Mouse (Mus musculus) liver, embryonic 11.5 days (tissue): ENCODE data around the gene G0s2. TPM values are rescaled to one million over a fixed set of nuclear protein-coding genes. Genes with fewer than 3 reads are reported as not detected.
A peak's percentile ranks its signal among the peaks of the same experiment; 100 is the strongest.

ENCODE experiments used
- ATAC-seq: fragments of 200-750 bp; cut with Nextera tagmentation; replicated peaks from 2 replicates; pipeline ENCODE4 v1.8.0; 2017; ENCODE audit warnings: moderate number of reproducible peaks, mild to moderate bottlenecking, moderate TSS enrichment, moderate library complexity; ENCODE audit not compliant: low FRiP score
- DNase-seq: peaks from one replicate; pipeline ENCODE4 v3.0.0-alpha.2; 2017; ENCODE audit warnings: low spot score
- H3K27ac ChIP-seq: fragments of 300-500 bp; sonication (generic); 2 replicates; pipeline ENCODE4 v1.5.1; 2014; ENCODE audit warnings: mild to moderate bottlenecking, low read depth, low read length, control low read depth
- H3K27me3 ChIP-seq: fragments of 300-500 bp; sonication (generic); replicated peaks from 2 replicates; pipeline ENCODE4 v1.6.1; 2014; ENCODE audit warnings: low read length, mixed read lengths; ENCODE audit not compliant: control insufficient read depth, insufficient read depth
- H3K36me3 ChIP-seq: fragments of 300-500 bp; sonication (generic); 2 replicates; pipeline ENCODE4 v1.6.1; 2014; ENCODE audit warnings: mild to moderate bottlenecking, low read length, moderate library complexity, mixed read lengths; ENCODE audit not compliant: control insufficient read depth, insufficient read depth
- H3K4me1 ChIP-seq: fragments of 300-500 bp; sonication (generic); replicated peaks from 2 replicates; pipeline ENCODE4 v1.6.1; 2014; ENCODE audit warnings: low read length, mixed read lengths; ENCODE audit not compliant: control insufficient read depth, insufficient read depth
- H3K4me2 ChIP-seq: fragments of 300-500 bp; sonication (generic); 2 replicates; pipeline ENCODE4 v1.6.1; 2014; ENCODE audit warnings: mild to moderate bottlenecking, control low read depth, moderate library complexity
- H3K4me3 ChIP-seq: fragments of 300-500 bp; sonication (generic); 2 replicates; pipeline ENCODE4 v1.5.1; 2014; ENCODE audit warnings: low read depth, low read length, control low read depth
- H3K9ac ChIP-seq: fragments of 300-500 bp; sonication (generic); 2 replicates; pipeline ENCODE4 v1.6.1; 2014; ENCODE audit warnings: low read depth, low read length, control low read depth
- H3K9me3 ChIP-seq: fragments of 300-500 bp; sonication (generic); 2 replicates; pipeline ENCODE4 v1.6.1; 2016; ENCODE audit warnings: low read length, inconsistent platforms, mixed read lengths; ENCODE audit not compliant: control insufficient read depth
- WGBS: fragments of 180-500 bp; shearing (Covaris S2); extraction: QIAGEN DNeasy Blood & Tissue Kit; methylation state at CpG from one replicate; pipeline ENCODE4 v1.1.7; 2014; 5-methylcytosine and 5-hydroxymethylcytosine counted together
- polyA plus RNA-seq: library from polyadenylated mRNA; unstranded; fragments of >200 nt; fragmentation: Nextera tagmentation; extraction: Ambion mirVana; gene quantifications from 2 replicates; pipeline ENCODE4 v1.2.1, GENCODE M21; 2014

G0s2 gene
- polyA plus RNA-seq, 1 experiment from 2014 or later = 33.3 TPM

GRCm38 (mm10) chr1:193234930-193235329, 38.1 kb downstream of the G0s2 start:
- 87% methylated on average over 7 of the region's 7 CpGs for WGBS
- ATAC-seq = no peak
- H3K9ac ChIP-seq = no peak overlapping the region
- no peaks in the 10 kb centered on the region for H3K4me1 ChIP-seq
- H3K9me3 ChIP-seq = no peaks in the 10 kb centered on the region
- H3K27ac ChIP-seq = no peak overlapping the region
- no peak overlapping the region for H3K4me3 ChIP-seq
- no peaks in the 10 kb centered on the region for H3K27me3 ChIP-seq
- no peak for DNase-seq
- no peak overlapping the region for H3K4me2 ChIP-seq
- no peaks in the 10 kb centered on the region for H3K36me3 ChIP-seq

DNA sequence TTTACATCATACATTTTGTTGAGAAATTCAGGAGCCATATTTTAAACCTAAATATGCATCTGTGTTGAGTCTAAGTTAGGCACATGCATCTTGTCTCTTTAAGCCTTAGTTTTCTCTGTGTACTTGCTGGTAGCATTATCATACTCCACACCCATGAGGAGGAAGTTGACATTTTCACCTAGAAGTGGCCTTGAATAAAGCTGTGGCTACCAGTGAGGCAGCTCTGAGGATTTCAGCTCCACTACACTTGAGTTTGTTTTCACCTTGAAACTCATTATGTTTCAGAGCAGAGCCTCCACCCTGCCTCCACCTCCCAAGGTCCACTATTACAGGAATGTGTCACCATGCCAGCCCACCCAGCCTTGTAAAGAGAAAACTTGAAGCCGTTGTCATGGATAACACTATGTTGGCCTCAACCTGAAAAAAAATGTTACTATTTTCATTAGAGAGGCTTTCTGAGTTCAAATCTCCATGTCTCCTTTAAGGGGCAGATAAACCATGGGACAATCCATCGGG, 38.8 kb downstream of the G0s2 start:
- no peak overlapping the region for H3K4me3 ChIP-seq
- H3K4me2 ChIP-seq = no peak overlapping the region
- H3K9ac ChIP-seq = no peak overlapping the region
- ATAC-seq (no peak), DNase-seq (no peak)
- 93% methylated on average over 2 of the region's 2 CpGs for WGBS
- H3K27ac ChIP-seq = no peak overlapping the region
- H3K9me3 ChIP-seq = no peaks in the 10 kb centered on the region
- no peaks in the 10 kb centered on the region for H3K27me3 ChIP-seq
- H3K36me3 ChIP-seq = no peaks in the 10 kb centered on the region
- H3K4me1 ChIP-seq = no peaks in the 10 kb centered on the region

- 80% methylated on average over 2 of the region's 2 CpGs for WGBS
- Histone ChIP-seq H3K27ac (no peak overlapping the region), H3K9me3 (no peaks in the 10 kb centered on the region), H3K9ac (no peak overlapping the region), H3K36me3 (no peaks in the 10 kb centered on the region), H3K4me2 (no peak overlapping the region), H3K27me3 (no peaks in the 10 kb centered on the region), H3K4me3 (no peak overlapping the region), H3K4me1 (no peaks in the 10 kb centered on the region)
- no peak for DNase-seq
- ATAC-seq = no peak
Measured at GRCm38 (mm10) chr1:193232732-193233131, 40.3 kb downstream of the G0s2 start.

DNA sequence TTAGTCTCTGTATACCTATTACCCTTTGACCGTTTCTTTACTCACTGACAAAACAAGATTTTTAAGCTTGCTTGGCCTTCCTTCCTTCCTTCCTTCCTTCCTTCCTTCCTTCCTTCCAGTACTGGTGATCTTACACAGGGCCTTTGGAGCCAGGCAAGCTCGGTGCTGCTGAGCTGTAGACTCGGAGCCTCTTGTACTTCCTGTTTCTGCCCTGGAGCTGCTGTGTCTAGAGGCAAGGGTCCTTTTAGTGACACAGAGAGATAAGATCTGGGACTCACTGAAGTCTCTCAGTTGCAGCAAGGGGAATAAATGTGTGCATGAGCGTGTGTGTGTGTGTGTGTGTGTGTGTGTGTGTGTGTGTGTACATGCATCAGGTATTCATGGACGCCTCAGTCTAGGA, 42.1 kb downstream of the G0s2 start:
- DNase-seq = no peak
- H3K4me2 ChIP-seq = no peak overlapping the region
- ATAC-seq = 0 out of 2 replicates have a peak, but pooled peaks have one; percentile 26
- H3K9ac ChIP-seq = no peak overlapping the region
- H3K36me3 ChIP-seq = no peaks in the 10 kb centered on the region
- H3K27ac ChIP-seq = no peak overlapping the region
- no peaks in the 10 kb centered on the region for H3K4me1 ChIP-seq
- no peaks in the 10 kb centered on the region for H3K27me3 ChIP-seq
- no peaks in the 10 kb centered on the region for H3K9me3 ChIP-seq
- H3K4me3 ChIP-seq = no peak overlapping the region
- WGBS = 40% methylated on average over 5 of the region's 5 CpGs

- DNase-seq = no peak
- WGBS = 69% methylated on average over 3 of the region's 3 CpGs
- no peak overlapping the region for H3K4me2 ChIP-seq
- no peaks in the 10 kb centered on the region for H3K36me3 ChIP-seq
- no peaks in the 10 kb centered on the region for H3K27me3 ChIP-seq
- H3K27ac ChIP-seq = no peak overlapping the region
- no peak overlapping the region for H3K4me3 ChIP-seq
- no peaks in the 10 kb centered on the region for H3K9me3 ChIP-seq
- ATAC-seq = no peak
- H3K4me1 ChIP-seq = no peaks in the 10 kb centered on the region
- no peak overlapping the region for H3K9ac ChIP-seq
Measured at GRCm38 (mm10) chr1:193230531-193230930, 42.5 kb downstream of the G0s2 start.

DNA sequence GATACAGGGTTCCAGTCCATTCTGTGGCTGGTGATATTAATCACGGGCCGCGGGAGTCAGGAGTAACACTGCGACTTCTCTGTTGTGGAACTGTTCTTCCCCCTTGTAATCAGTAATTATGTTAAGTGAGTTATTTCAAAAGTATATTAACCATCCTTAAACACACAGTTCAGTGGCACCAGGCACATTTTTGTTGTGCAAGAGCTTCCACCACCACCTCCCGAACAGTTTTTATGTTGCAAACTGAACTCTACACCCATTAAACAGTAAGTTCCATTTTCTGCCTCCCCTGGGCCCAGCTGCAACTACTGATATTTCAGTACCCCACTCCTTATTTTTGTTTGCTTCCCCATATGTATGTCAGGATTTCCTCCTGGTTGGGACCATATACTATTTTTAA, 43.4 kb downstream of the G0s2 start:
- no peak overlapping the region for H3K4me3 ChIP-seq
- no peak overlapping the region for H3K9ac ChIP-seq
- no peak overlapping the region for H3K27ac ChIP-seq
- H3K4me2 ChIP-seq = no peak overlapping the region
- no peak for DNase-seq
- no peak for ATAC-seq
- no peaks in the 10 kb centered on the region for H3K9me3 ChIP-seq
- H3K27me3 ChIP-seq = no peaks in the 10 kb centered on the region
- no peaks in the 10 kb centered on the region for H3K36me3 ChIP-seq
- 89% methylated on average over 5 of the region's 5 CpGs for WGBS
- no peaks in the 10 kb centered on the region for H3K4me1 ChIP-seq

DNA sequence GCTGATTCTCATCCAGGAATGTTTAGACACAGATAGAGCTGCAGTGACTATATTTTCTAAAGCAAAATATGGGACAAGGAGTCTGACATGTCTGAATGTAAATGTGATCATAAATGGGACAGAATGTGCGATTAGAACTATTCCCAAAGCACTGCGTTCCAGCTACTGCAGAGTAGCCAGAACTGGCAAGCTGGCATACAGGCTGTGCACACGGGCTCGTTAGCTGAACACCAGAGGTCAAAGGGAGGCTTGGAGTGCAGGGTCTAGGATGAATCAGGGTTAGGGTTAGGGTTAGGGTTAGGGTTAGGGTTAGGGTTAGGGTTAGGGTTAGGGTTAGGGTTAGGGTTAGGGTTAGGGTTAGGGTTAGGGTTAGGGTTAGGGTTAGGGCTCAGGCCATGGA, 45.5 kb downstream of the G0s2 start:
- no peak for DNase-seq
- Histone ChIP-seq H3K4me1 (no peaks in the 10 kb centered on the region), H3K27me3 (no peaks in the 10 kb centered on the region), H3K27ac (no peak overlapping the region), H3K4me3 (no peak overlapping the region), H3K9ac (no peak overlapping the region), H3K4me2 (no peak overlapping the region), H3K36me3 (no peaks in the 10 kb centered on the region), H3K9me3 (no peaks in the 10 kb centered on the region)
- WGBS = 87% methylated on average over 4 of the region's 4 CpGs
- no peak for ATAC-seq

- Histone ChIP-seq H3K27ac (no peak overlapping the region), H3K4me2 (no peak overlapping the region), H3K9me3 (no peaks in the 10 kb centered on the region), H3K36me3 (no peaks in the 10 kb centered on the region), H3K27me3 (no peaks in the 10 kb centered on the region), H3K4me1 (no peaks in the 10 kb centered on the region), H3K4me3 (no peak overlapping the region), H3K9ac (no peak overlapping the region)
- WGBS = 43% methylated on average over 7 of the region's 7 CpGs
- ATAC-seq (no peak), DNase-seq (no peak)
Measured at GRCm38 (mm10) chr1:193226724-193227522, 46.1 kb downstream of the G0s2 start.

- no peaks in the 10 kb centered on the region for H3K9me3 ChIP-seq
- no peak overlapping the region for H3K27ac ChIP-seq
- no peaks in the 10 kb centered on the region for H3K36me3 ChIP-seq
- no peak overlapping the region for H3K9ac ChIP-seq
- H3K4me3 ChIP-seq = no peak overlapping the region
- ATAC-seq (no peak), DNase-seq (no peak)
- no peak overlapping the region for H3K4me2 ChIP-seq
- H3K27me3 ChIP-seq = no peaks in the 10 kb centered on the region
- WGBS = 80% methylated on average over 4 of the region's 4 CpGs
- H3K4me1 ChIP-seq = no peaks in the 10 kb centered on the region
Measured at GRCm38 (mm10) chr1:193226114-193226513, 46.9 kb downstream of the G0s2 start.
